Mouse (Mus musculus) mouse trophoblast stem cell (cell line): ENCODE measurements around the gene Olfr1030.
"Not testable (repeated sequence)": the region's sequence is repeated elsewhere in the genome, so short reads cannot be mapped to it uniquely, and the experiment has no call there.

Experiments used
- in situ Hi-C, 2 experiments: fragments of 300-500 bp; cut with MseI, MboI; formaldehyde crosslinking; loops; 2 replicates in 1 of 2; 3 replicates in 1 of 2; pipeline ENCODE4 v1.15.1; 2025

The Olfr1030 gene

DNA sequence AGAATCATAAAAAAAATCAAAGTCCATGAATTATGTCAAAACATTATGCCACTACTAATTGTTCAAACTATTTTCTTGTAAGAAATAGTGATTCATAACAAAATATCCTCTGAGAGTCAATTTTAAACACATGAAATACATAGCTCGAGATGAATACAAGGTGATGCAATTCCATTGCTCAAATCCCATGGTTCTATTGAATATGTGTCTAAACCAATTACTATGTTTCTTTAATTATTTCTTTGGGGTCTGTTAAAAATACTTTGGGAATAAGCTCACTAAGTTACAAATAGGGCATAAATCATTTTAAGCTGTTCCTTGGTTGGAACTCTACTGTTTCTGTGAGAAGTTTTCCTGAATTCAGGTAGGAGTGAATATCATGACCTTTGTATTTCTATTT lies at the start of gene Olfr1030:
Gene Olfr1030 (plus strand): TSS at position 301 of the 400 bp plus-strand sequence.
- in situ Hi-C loops: no loop called here

DNA sequence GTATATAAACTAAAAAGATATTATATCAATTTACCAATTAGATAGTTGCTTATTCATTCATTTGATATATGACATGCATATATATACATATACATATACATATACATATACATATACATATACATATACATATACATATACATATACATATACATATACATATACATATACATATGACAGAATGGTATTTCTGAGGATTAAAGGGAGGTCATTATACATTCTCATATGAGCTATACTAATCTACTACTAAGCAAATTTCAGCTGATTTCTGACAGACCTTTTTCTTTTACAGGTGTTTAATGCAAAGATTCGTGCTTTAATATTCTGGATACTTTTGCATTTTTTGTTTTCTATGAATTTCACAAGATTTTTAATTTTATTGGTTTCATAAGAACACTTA lies 28.9 kb upstream of the Olfr1030 start, which contains the start of gene Olfr1028:
Gene Olfr1028 (plus strand): TSS at position 301 of the 400 bp plus-strand sequence.
- in situ Hi-C loops: no loop called here

DNA sequence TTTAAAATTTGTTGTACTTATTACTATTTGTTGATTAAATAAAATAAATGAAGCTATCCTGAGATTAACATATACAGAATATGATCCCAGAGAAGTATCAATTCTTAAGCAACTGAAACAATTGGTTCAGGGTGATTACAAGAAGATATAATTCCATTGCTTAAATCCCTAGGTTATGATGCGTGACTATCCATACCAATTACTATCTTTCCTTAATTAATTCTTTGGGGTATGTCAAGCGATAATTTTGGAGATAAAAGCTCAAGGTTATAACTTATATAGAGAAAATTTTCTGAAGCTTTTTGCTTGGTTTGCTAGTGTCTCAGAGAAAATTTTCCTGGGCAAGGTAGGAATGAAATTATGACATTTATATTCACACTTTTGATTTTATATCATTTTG lies 5.5 kb upstream of the Olfr1030 start, which contains the start of gene Olfr1029:
Gene Olfr1029 (plus strand): TSS at position 301 of the 400 bp plus-strand sequence.
- in situ Hi-C loops: no loop called here

- in situ Hi-C loops: no loop called here
Measured at GRCm38 (mm10) chr2:85990004-85990403, 10.9 kb downstream of the Olfr1030 start, which contains the start of gene Olfr1031. Gene Olfr1031 (plus strand): TSS chr2:85990304.

DNA sequence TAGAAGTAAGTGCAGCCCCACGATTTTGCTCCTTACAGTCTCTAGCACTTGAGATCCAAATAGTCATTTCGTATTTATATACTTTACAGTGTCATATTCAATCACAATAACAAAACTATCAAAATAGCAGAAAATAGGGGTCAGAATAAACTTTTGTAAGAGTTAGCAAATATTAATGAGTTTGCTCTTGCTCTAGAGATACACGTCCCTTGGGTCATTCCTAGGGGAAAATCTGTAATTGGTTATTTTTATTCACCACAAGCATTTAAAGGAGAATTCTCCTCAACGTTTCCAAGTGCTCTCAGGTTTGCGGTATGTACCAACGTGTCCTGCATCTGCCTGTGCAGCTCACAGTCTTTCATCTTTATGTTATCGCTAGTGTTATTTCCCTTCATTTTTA lies 26.2 kb downstream of the Olfr1030 start, which contains the start of gene Olfr1032:
Gene Olfr1032 (plus strand): TSS at position 301 of the 400 bp plus-strand sequence.
- in situ Hi-C loops: no loop called here

DNA sequence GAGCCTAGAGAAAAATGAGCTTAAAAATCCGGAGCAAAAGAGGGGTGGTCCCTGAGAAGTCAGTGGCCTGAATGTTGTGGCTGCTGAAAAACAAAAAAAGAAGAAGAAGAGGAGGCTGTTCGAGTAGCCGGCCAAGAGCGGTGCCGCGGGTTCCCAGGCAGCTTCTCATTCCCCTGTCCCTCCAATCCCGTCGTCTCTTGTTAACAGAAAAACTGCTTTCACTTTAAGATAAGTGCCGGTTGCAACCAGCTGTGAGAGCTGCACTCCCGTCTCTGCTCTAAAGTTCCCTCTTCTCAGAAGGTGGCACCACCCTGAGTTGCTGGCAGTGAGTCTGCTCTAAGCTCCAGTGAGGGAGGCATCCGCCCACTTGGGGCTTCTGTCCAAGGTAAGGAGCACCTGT lies 41.3 kb downstream of the Olfr1030 start, which contains the start of gene Olfr1033:
Gene Olfr1033 (plus strand): TSS at position 228 of the 400 bp plus-strand sequence.
- in situ Hi-C loops: not testable (repeated sequence)

GRCm38 (mm10) chr2:86021518-86021917 lies 42.4 kb downstream of the Olfr1030 start:
- in situ Hi-C loops: not testable (repeated sequence)
